Mouse (Mus musculus) heart, postnatal 0 days (tissue): Measurements from ENCODE around the gene Rnf38.

Experiments
- CTCF ChIP-seq: IDR thresholded peaks from 2 replicates; pipeline ENCODE4 v1.5.1; 2016; ENCODE audit warnings: antibody characterized with exemption, control low read depth, low read depth
- EP300 ChIP-seq: IDR thresholded peaks from 2 replicates; pipeline ENCODE4 v1.6.1; 2016; ENCODE audit warnings: antibody characterized with exemption, low read depth

GRCm38 (mm10) chr4:44235946-44236345 is 2.4 kb upstream of the Rnf38 start:
- no peak for TF ChIP-seq CTCF
- TF ChIP-seq EP300, result no peak
